ENCODE assay signal across 8 mouse cellular contexts in the genomic region with DNA sequence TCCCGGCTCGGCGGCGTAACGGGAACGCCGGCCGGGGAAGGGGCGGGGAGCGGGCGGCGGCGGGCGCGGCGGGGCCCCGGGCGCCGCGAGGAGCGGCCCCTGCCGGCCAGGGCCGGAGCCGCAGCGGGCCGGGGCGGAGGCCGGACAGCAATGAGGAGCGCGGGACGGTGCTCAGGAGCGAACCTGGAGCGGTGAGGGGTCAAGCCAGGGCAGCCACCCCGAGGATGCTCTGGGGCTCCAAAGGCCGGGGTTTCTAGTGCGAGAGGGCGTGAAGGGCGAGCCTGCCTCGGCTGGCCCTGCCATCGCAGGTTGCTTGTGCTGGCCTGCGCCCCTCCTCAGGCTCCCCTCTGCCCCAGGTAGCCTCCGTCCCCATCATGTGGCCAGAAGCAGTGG. TPM values are rescaled to one million over a fixed set of nuclear protein-coding genes. Genes with fewer than 3 reads are reported as not detected.
DNase-seq lines count a peak whose midpoint lies in the region; ATAC-seq and TF ChIP-seq lines count a peak whose summit lies in the region.

A gene (minus strand): TSS at position 33 of the 393 bp plus-strand sequence.

- no peak for TF ChIP-seq EP300 in MEL (IDR thresholded peaks at IDR 0.05; ENCODE audit: low read depth in 1 of 2, low read length in 2 of 2)

- H3K9ac ChIP-seq in MEL (ENCODE audit: control insufficient read depth, low read depth, low read length, poor library complexity, severe bottlenecking): peak within 1 kb of the TSS; percentile 96
- peak within 1 kb of the TSS; percentile 95 for H3K9ac ChIP-seq in forebrain, embryonic 11.5 days (ENCODE audit: low read length)
- peak within 1 kb of the TSS; percentile 97 for H3K9ac ChIP-seq in neural tube, embryonic 13.5 days

- H3K36me3 ChIP-seq in MEL (ENCODE audit: control insufficient read depth in 1 of 2, insufficient read depth in 2 of 2, low read length in 2 of 2): peaks cover 0 to 3% of the 10 kb centered on the region in 2 experiments; a peak in 1 of 4 replicates
- no peaks in the 10 kb centered on the region for H3K36me3 ChIP-seq in forebrain, embryonic 11.5 days (ENCODE audit: control insufficient read depth, insufficient read depth, low read length)
- H3K36me3 ChIP-seq in neural tube, embryonic 13.5 days: no peaks in the 10 kb centered on the region

- no peak within 1 kb of the TSS for H3K27ac ChIP-seq in MEL (ENCODE audit: control insufficient read depth, low read depth, low read length)
- peak within 1 kb of the TSS; percentile 66 for H3K27ac ChIP-seq in forebrain, embryonic 11.5 days (ENCODE audit: low read depth, low read length)
- peak within 1 kb of the TSS; percentile 89 for H3K27ac ChIP-seq in neural tube, embryonic 13.5 days (replicated peaks)

- intact Hi-C loops in heart, postnatal 10 days (cut with DNase I): loop anchor here (5.0 kb wide), 1 partner anchor 318 kb away; no protein-coding TSS in a partner anchor

- H3K79me2 ChIP-seq in MEL (ENCODE audit: control insufficient read depth, insufficient read depth, low read length, poor library complexity): peaks cover 11% of the 10 kb centered on the region

- peak; percentile 74 for ATAC-seq in forebrain, embryonic 11.5 days (replicated peaks; ENCODE audit: low FRiP score)
- ATAC-seq in neural tube, embryonic 13.5 days (ENCODE audit: low read depth): peak; percentile 60

- no peak; the same call in 1 of the 2 replicates for TF ChIP-seq RAD21 in MEL (IDR thresholded peaks at IDR 0.05; ENCODE audit: low read depth, low read length)

- H3K27me3 ChIP-seq in MEL (ENCODE audit: control insufficient read depth in 1 of 2, insufficient read depth in 2 of 2, low read length in 2 of 2): no peaks in the 10 kb centered on the region
- no peaks in the 10 kb centered on the region for H3K27me3 ChIP-seq in forebrain, embryonic 11.5 days (ENCODE audit: control insufficient read depth, insufficient read depth, low read length)
- H3K27me3 ChIP-seq in neural tube, embryonic 13.5 days: no peaks in the 10 kb centered on the region

- peak; percentile 52 for DNase-seq in MEL (ENCODE audit: low read depth, low spot score)
- DNase-seq in adrenal gland, postnatal 36 days: peak; percentile 74 to 87
- DNase-seq in forebrain, embryonic 11.5 days (ENCODE audit: low spot score): peak; percentile 79
- peak in 1 of 2 experiments; percentile 60 for DNase-seq in heart, postnatal 10 days
- DNase-seq in kidney, postnatal 25 days: peak; percentile 63 to 79
- peak; percentile 65 for DNase-seq in lung, adult 2 months
- DNase-seq in urinary bladder, postnatal 36 days (ENCODE audit: low spot score in 2 of 2): peak; percentile 41 to 52

- peaks cover 0 to 5% of the 10 kb centered on the region in 2 experiments; a peak in 3 of 4 replicates for H3K4me1 ChIP-seq in MEL (ENCODE audit: control insufficient read depth in 1 of 2, insufficient read depth in 2 of 2, low read length in 2 of 2)
- H3K4me1 ChIP-seq in forebrain, embryonic 11.5 days (replicated peaks; ENCODE audit: control insufficient read depth, insufficient read depth, low read length): peaks cover 2% of the 10 kb centered on the region; the same call in 1 of the 2 replicates
- peaks cover 10% of the 10 kb centered on the region for H3K4me1 ChIP-seq in lung, adult 2 months (ENCODE audit: control insufficient read depth, insufficient read depth, low read length)
- peaks cover 30% of the 10 kb centered on the region for H3K4me1 ChIP-seq in neural tube, embryonic 13.5 days (replicated peaks)

- peak within 1 kb of the TSS; percentile 85 to 99 for H3K4me3 ChIP-seq in MEL (ENCODE audit: control insufficient read depth in 1 of 2, insufficient read depth in 1 of 2, low read depth in 2 of 2, low read length in 2 of 2)
- peak within 1 kb of the TSS; percentile 88 for H3K4me3 ChIP-seq in forebrain, embryonic 11.5 days (ENCODE audit: low read depth, low read length)
- H3K4me3 ChIP-seq in lung, adult 2 months (replicated peaks; ENCODE audit: extremely low read depth, low read depth, low read length): peak within 1 kb of the TSS; percentile 88
- H3K4me3 ChIP-seq in neural tube, embryonic 13.5 days: peak within 1 kb of the TSS; percentile 93

- no peak for TF ChIP-seq POLR2A in MEL (IDR thresholded peaks at IDR 0.05; ENCODE audit: control insufficient read depth in 1 of 2, insufficient read depth in 1 of 2, low read depth in 1 of 2, low read length in 2 of 2, poor library complexity in 1 of 2)
- TF ChIP-seq POLR2A in lung, adult 2 months (IDR thresholded peaks at IDR 0.05; ENCODE audit: borderline replicate concordance, extremely low read depth, low read depth, low read length): no peak

- H3K4me2 ChIP-seq in forebrain, embryonic 11.5 days (ENCODE audit: low read depth, low read length, severe bottlenecking): peak within 1 kb of the TSS; percentile 59
- peak within 1 kb of the TSS; percentile 87 for H3K4me2 ChIP-seq in neural tube, embryonic 13.5 days

- WGBS in forebrain, embryonic 11.5 days: 2% methylated on average over 23 of the region's 42 CpGs
- 7% methylated on average over 42 of the region's 42 CpGs for WGBS in lung, adult 2 months
- 2% methylated on average over 34 of the region's 42 CpGs for WGBS in neural tube, embryonic 13.5 days

- TF ChIP-seq CTCF in MEL (IDR thresholded peaks at IDR 0.05 in 2 of 3, conservative IDR thresholded peaks at IDR 0.05 in 1 of 3; ENCODE audit: control insufficient read depth in 1 of 3, insufficient read depth in 1 of 3, low read depth in 2 of 3, low read length in 3 of 3, poor library complexity in 1 of 3, severe bottlenecking in 1 of 3): peak in 2 of 3 experiments; percentile 39 to 73; a peak in 5 of 6 replicates
- no peak for TF ChIP-seq CTCF in lung, adult 2 months (IDR thresholded peaks at IDR 0.05; ENCODE audit: insufficient read depth, low read length)

- H3K9me3 ChIP-seq in MEL (replicated peaks; ENCODE audit: insufficient read depth, low read length): no peaks in the 10 kb centered on the region
- no peaks in the 10 kb centered on the region for H3K9me3 ChIP-seq in forebrain, embryonic 11.5 days (ENCODE audit: control insufficient read depth, low read length)
- no peaks in the 10 kb centered on the region for H3K9me3 ChIP-seq in neural tube, embryonic 13.5 days

TF ChIP-seq in MEL, 35 proteins besides CTCF, POLR2A, EP300 and RAD21:
- TF ChIP-seq UBTF (IDR thresholded peaks at IDR 0.05; ENCODE audit: borderline replicate concordance, insufficient read depth, low read depth, low read length): peak; percentile 27; the same call in 1 of the 2 replicates
- no peak for TF ChIP-seq GABPA (IDR thresholded peaks at IDR 0.05; ENCODE audit: low read depth, low read length)

RNA-seq across cellular contexts. Expression of the gene that starts here (rescaled TPM):
- total RNA-seq in MEL (2012; rRNA removed): 9.8 and 11.7 TPM in 2 replicates
- polyA plus RNA-seq in MEL (2012; ENCODE audit: insufficient read depth in 1 of 2, insufficient read length in 2 of 2, low read depth in 1 of 2, low replicate concordance in 2 of 2, missing spikeins in 1 of 2): 10 to 100 TPM in 1 of 2 experiments, not detected in 1; 23.7 TPM
- 10 to 100 TPM; 75.9 to 82.8 TPM for total RNA-seq in adrenal gland, postnatal 36 days (2021)
- polyA plus RNA-seq in forebrain, embryonic 11.5 days (2014; fragmentation: Nextera tagmentation; extraction: Ambion mirVana): 9.5 and 12.0 TPM in 2 replicates
- 10 to 100 TPM; 70.5 to 78.3 TPM for total RNA-seq in heart, postnatal 10 days (2021)
- 50.7 and 52.4 TPM in 2 replicates for polyA plus RNA-seq in lung, adult 2 months (2012; rRNA removed)
- polyA plus RNA-seq in neural tube, embryonic 13.5 days (2015; fragmentation: Nextera tagmentation; extraction: Ambion mirVana): 5.9 and 7.3 TPM in 2 replicates
